Mouse (Mus musculus) limb, embryonic 11.5 days (tissue): ENCODE results near the gene Ifitm6. TPM values are rescaled to one million over a fixed set of nuclear protein-coding genes. Genes with fewer than 3 reads are reported as not detected.

ENCODE experiments used
- ATAC-seq: fragments of 200-750 bp; cut with Nextera tagmentation; 2 replicates; pipeline ENCODE4 v1.8.0; 2017; ENCODE audit warnings: low read depth; ENCODE audit not compliant: insufficient number of reproducible peaks, low FRiP score, low TSS enrichment
- DNase-seq: peaks from one replicate; pipeline ENCODE4 v3.0.0-alpha.2; 2015; ENCODE audit warnings: low spot score
- H3K27ac ChIP-seq: fragments of 300-500 bp; sonication (generic); replicated peaks from 2 replicates; pipeline ENCODE4 v1.5.1; 2014; ENCODE audit warnings: low read depth, mild to moderate bottlenecking, low read length
- H3K27me3 ChIP-seq: fragments of 300-500 bp; sonication (generic); 2 replicates; pipeline ENCODE4 v1.6.1; 2014; ENCODE audit warnings: mild to moderate bottlenecking, low read length, mixed read lengths; ENCODE audit not compliant: control insufficient read depth, insufficient read depth
- H3K36me3 ChIP-seq: fragments of 300-500 bp; sonication (generic); 2 replicates; pipeline ENCODE4 v1.6.1; 2014; ENCODE audit warnings: mild to moderate bottlenecking, low read length, moderate library complexity, mixed read lengths; ENCODE audit not compliant: control insufficient read depth, insufficient read depth
- H3K4me1 ChIP-seq: fragments of 300-500 bp; sonication (generic); 2 replicates; pipeline ENCODE4 v1.6.1; 2014; ENCODE audit warnings: low read length, mixed read lengths; ENCODE audit not compliant: control insufficient read depth, insufficient read depth
- H3K4me2 ChIP-seq: fragments of 300-500 bp; sonication (generic); 2 replicates; pipeline ENCODE4 v1.6.1; 2014; ENCODE audit warnings: low read depth, mild to moderate bottlenecking, moderate library complexity; ENCODE audit not compliant: severe bottlenecking
- H3K4me3 ChIP-seq: fragments of 300-500 bp; sonication (generic); 2 replicates; pipeline ENCODE4 v1.5.1; 2014; ENCODE audit warnings: low read depth, low read length
- H3K9ac ChIP-seq: fragments of 300-500 bp; sonication (generic); 2 replicates; pipeline ENCODE4 v1.6.1; 2014; ENCODE audit warnings: mild to moderate bottlenecking, low read length
- H3K9me3 ChIP-seq: fragments of 300-500 bp; sonication (generic); 2 replicates; pipeline ENCODE4 v1.6.1; 2016; ENCODE audit warnings: low read length; ENCODE audit not compliant: control insufficient read depth
- WGBS: fragments of 180-500 bp; shearing (Covaris S2); extraction: QIAGEN DNeasy Blood & Tissue Kit; methylation state at CpG from one replicate; pipeline ENCODE4 v1.1.7; 2014; 5-methylcytosine and 5-hydroxymethylcytosine counted together
- polyA plus RNA-seq: library from polyadenylated mRNA; unstranded; fragments of >200 nt; fragmentation: Nextera tagmentation; extraction: Ambion mirVana; gene quantifications from 2 replicates; pipeline ENCODE4 v1.2.1, GENCODE M21; 2014

Ifitm6 gene
- polyA plus RNA-seq, 1 experiment from 2014 or later = not detected

DNA sequence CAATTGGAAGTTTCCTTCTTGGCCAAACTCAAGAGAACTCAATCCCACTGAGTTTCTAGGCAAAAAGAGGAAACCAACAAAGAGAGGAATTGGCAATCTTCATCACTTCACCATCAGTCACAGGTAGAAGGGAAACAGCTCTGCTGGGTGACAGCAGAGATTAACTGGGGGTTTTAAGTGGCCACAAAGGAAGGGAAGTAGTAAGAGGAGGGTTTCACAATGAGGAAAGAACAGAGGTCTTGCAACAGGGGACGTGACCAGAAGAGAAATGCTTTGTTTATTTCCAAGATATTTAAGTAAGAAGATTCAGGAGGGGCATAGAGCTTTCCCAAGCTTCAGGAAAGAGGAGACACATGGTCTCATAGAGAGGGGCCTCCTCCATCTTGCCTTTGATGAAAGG lies 19.9 kb downstream of the Ifitm6 start:
- DNase-seq = no peak
- no peaks in the 10 kb centered on the region for H3K27me3 ChIP-seq
- no peak overlapping the region for H3K27ac ChIP-seq
- no peaks in the 10 kb centered on the region for H3K4me1 ChIP-seq
- no peak overlapping the region for H3K9ac ChIP-seq
- no peak for ATAC-seq
- no peaks in the 10 kb centered on the region for H3K9me3 ChIP-seq
- WGBS = 62% methylated on average over 1 of the region's 1 CpGs
- no peaks in the 10 kb centered on the region for H3K36me3 ChIP-seq
- H3K4me3 ChIP-seq = no peak overlapping the region
- no peak overlapping the region for H3K4me2 ChIP-seq

DNA sequence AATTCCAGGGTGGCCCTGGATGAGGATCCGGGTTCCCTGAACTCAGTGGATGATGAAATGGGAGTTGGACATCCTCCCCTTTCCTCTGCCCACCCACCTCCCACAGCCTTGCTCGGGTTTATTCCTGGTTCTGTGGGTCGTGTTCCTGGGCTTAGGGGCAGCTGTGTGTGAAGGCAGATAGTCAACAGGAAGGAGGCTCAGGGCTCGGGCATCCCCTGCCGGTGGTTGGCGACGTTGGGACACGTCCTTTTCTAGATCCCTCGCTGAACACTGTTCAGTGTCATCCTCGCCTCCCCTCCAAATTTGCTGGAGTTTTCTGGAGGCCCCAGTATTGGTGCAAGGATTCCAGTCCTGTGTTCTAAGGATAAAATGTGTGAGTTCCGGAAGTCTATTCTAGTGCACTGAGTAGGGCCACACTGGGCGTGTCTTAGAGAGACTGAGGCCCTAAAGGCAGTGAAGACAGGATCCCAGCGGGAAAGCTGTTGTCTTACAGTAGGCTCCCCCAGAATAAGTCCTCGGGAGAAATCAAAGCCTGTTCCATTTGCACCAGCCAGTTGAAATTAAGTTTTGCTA lies 26.5 kb downstream of the Ifitm6 start:
- 91% methylated on average over 14 of the region's 14 CpGs for WGBS
- H3K4me2 ChIP-seq = no peak overlapping the region
- DNase-seq (no peak), ATAC-seq (no peak)
- H3K27me3 ChIP-seq = no peaks in the 10 kb centered on the region
- H3K4me3 ChIP-seq = no peak overlapping the region
- H3K9ac ChIP-seq = no peak overlapping the region
- H3K9me3 ChIP-seq = no peaks in the 10 kb centered on the region
- no peak overlapping the region for H3K27ac ChIP-seq
- peaks cover 7% of the 10 kb centered on the region for H3K4me1 ChIP-seq
- H3K36me3 ChIP-seq = no peaks in the 10 kb centered on the region

DNA sequence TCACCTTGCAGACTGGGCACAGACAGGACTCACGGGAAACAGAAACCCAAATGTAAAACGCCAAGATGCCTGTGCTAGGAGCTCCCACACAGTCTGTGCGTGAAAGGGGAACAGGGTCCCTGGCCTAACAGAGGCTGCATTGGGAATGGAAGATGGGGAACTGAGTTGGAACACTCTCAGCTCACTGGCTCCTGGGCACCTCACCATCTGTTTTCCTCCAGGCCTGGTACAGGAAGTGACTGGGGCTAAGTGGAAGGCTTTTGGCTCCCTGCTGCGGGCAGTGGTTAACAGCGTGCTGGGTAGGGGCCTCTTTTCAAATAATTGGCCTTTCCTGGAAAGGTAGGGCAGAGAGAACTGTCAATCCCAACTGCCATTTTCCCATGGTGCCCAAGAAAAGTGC lies 27.1 kb downstream of the Ifitm6 start:
- H3K4me2 ChIP-seq = no peak overlapping the region
- 61% methylated on average over 5 of the region's 5 CpGs for WGBS
- H3K4me3 ChIP-seq = no peak overlapping the region
- DNase-seq (no peak), ATAC-seq (no peak)
- H3K9ac ChIP-seq = 0 out of 2 replicates have a peak overlapping the region, but pooled peaks have one; percentile 30
- no peaks in the 10 kb centered on the region for H3K9me3 ChIP-seq
- 0 out of 2 replicates have a peak overlapping the region, but pooled peaks have one; percentile 52 for H3K27ac ChIP-seq
- no peaks in the 10 kb centered on the region for H3K36me3 ChIP-seq
- H3K4me1 ChIP-seq = peaks cover 7% of the 10 kb centered on the region
- no peaks in the 10 kb centered on the region for H3K27me3 ChIP-seq

DNA sequence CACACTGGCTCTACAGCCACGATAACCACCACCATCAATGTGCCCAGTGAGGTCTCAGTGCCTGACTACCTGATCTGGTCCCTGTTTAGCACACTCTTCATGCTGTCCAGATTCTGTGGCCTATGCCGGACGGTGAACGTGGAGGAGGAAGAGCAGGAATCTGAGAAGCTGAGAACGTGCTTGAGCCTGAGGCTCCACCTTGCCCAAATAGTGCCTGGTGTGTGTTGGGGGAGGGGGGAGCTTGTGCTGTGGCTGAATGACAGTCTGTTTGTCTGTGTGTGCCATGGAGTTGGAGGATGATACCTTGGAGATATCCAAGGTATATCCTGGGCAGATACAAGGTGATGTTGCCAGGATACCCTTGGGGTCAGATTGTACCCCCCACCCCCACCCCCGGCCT lies 27.5 kb downstream of the Ifitm6 start:
- no peak overlapping the region for H3K9ac ChIP-seq
- no peaks in the 10 kb centered on the region for H3K36me3 ChIP-seq
- 67% methylated on average over 6 of the region's 6 CpGs for WGBS
- no peaks in the 10 kb centered on the region for H3K27me3 ChIP-seq
- DNase-seq (no peak), ATAC-seq (no peak)
- H3K4me3 ChIP-seq = no peak overlapping the region
- H3K4me2 ChIP-seq = no peak overlapping the region
- no peaks in the 10 kb centered on the region for H3K9me3 ChIP-seq
- H3K27ac ChIP-seq = 0 out of 2 replicates have a peak overlapping the region, but pooled peaks have one; percentile 52
- peaks cover 7% of the 10 kb centered on the region for H3K4me1 ChIP-seq

DNA sequence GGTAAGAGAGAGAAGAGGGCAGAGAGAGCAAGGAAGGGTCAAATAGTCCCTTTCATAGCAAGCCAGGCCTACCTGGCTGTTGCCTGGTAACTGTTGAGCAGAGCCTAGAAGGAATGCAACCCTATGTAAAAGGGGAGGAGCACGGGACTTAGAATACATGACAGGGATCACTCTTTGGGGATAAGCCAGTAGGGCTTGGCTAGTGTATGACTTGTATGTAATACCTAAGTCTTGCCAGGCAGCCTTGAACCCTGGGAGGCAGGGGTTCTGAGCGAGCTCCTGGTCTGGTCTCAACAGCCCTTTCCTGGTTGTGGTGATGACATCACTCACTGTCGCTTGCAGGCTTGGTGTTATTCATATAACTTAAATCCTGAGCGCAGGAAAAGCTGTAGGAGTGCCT lies 28.7 kb downstream of the Ifitm6 start:
- no peaks in the 10 kb centered on the region for H3K9me3 ChIP-seq
- no peak overlapping the region for H3K4me2 ChIP-seq
- 83% methylated on average over 4 of the region's 4 CpGs for WGBS
- no peaks in the 10 kb centered on the region for H3K27me3 ChIP-seq
- DNase-seq (no peak), ATAC-seq (no peak)
- H3K9ac ChIP-seq = no peak overlapping the region
- no peak overlapping the region for H3K4me3 ChIP-seq
- H3K36me3 ChIP-seq = no peaks in the 10 kb centered on the region
- H3K4me1 ChIP-seq = peaks cover 7% of the 10 kb centered on the region
- no peak overlapping the region for H3K27ac ChIP-seq

DNA sequence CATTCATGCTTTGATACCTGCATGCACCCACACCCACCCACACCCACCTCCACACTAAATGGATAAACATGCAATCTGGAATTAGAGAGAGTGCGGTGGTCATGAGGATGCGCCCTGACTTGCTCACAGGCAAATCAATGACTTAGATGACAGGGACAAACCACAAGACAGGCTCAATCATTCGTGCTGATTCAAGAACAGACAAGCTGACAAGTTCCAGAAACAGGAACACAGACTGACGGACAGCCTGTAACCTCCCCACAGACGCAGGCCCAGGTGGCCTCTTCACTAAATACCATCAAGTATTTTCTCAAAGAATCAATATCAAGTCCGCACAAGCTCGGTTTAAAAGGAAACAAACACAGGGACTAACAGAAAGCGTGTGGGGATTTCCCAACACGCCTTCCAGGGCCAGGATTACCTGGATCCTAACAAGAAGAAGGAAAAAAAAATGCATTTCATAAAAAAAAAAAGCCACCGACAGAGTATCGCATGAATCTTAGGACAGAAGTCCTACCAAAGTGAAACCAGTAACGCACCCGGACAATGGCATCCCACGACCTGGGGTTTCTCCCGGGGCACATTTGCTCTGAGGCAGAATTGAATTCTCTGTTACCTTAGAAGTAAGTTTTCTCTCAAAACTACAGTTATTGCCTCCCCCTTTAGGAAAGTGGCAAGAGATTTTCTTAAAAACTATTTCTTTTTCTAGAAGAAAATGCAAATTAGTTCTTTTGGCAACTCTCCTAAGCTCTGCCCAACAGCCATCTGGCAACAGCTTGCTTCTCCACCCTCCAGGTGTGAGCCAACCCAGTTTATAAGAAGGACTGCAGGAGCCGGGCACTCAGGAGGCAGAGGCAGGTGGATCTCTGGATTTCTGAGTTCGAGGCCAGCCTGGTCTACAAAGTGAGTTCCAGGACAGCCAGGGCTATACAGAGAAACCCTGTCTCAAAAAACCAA lies 30.3 kb downstream of the Ifitm6 start:
- H3K9me3 ChIP-seq = no peaks in the 10 kb centered on the region
- no peaks in the 10 kb centered on the region for H3K36me3 ChIP-seq
- H3K4me3 ChIP-seq = no peak overlapping the region
- no peak overlapping the region for H3K4me2 ChIP-seq
- DNase-seq (no peak), ATAC-seq (no peak)
- WGBS = 87% methylated on average over 17 of the region's 17 CpGs
- H3K4me1 ChIP-seq = peaks cover 7% of the 10 kb centered on the region
- no peak overlapping the region for H3K27ac ChIP-seq
- no peaks in the 10 kb centered on the region for H3K27me3 ChIP-seq
- no peak overlapping the region for H3K9ac ChIP-seq

DNA sequence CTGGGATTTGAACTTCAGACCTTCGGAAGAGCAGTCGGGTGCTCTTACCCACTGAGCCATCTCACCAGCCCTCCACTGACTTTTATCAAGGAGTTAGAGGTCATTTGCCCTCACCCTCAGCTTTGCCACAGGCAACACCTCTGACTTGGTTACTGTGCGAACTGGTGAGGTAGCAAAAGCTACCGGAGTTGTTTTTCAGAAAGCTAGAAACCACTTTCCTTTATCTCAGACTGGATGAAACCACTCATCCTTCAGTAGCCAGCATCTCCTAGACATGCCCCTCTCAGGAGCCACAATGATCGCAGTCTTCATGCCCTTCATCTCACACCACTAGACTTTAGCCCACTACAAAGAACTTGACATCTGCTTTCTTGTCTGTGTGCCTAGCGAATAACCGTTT lies 34.8 kb downstream of the Ifitm6 start:
- WGBS = 89% methylated on average over 7 of the region's 7 CpGs
- H3K36me3 ChIP-seq = no peaks in the 10 kb centered on the region

DNA sequence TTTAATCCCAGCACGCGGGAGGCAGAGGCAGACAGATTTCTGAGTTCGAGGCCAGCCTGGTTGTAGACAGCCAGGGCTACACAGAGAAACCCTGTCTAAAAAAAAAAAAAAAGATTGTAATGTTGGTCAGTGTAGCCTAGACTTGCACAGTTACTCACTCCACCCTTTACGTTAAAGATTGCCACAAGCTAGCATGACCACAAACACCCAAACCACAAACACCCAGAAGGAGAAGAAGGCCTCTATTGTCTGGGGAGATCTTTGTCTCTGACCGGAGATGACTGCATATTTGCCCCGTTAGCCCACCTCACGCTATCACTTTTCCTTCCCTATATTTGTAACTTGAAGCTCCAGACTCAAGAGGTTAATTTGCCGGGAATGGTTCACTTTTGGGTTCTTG lies 36.0 kb downstream of the Ifitm6 start:
- Histone ChIP-seq H3K4me1 (no peaks in the 10 kb centered on the region), H3K36me3 (no peaks in the 10 kb centered on the region), H3K27me3 (no peaks in the 10 kb centered on the region), H3K9ac (no peak overlapping the region), H3K9me3 (no peaks in the 10 kb centered on the region), H3K27ac (no peak overlapping the region), H3K4me2 (no peak overlapping the region), H3K4me3 (no peak overlapping the region)
- no peak for ATAC-seq
- 97% methylated on average over 8 of the region's 8 CpGs for WGBS
- DNase-seq = no peak

More for the DNA sequence above, 34.8 kb downstream of the Ifitm6 start:
- Histone ChIP-seq H3K9ac (no peak overlapping the region), H3K9me3 (no peaks in the 10 kb centered on the region), H3K4me3 (no peak overlapping the region), H3K4me1 (no peaks in the 10 kb centered on the region), H3K27me3 (no peaks in the 10 kb centered on the region), H3K27ac (no peak overlapping the region), H3K4me2 (no peak overlapping the region)
- DNase-seq (no peak), ATAC-seq (no peak)
